Mouse (Mus musculus) G1E (cell line): ENCODE data around the gene Gtf3c5.

ENCODE experiments used
- CTCF ChIP-seq: IDR thresholded peaks from 2 replicates; pipeline ENCODE4 v1.5.1; 2012; ENCODE audit warnings: low read depth, low read length, inconsistent platforms, mixed read lengths
- GATA1 ChIP-seq: IDR thresholded peaks from 2 replicates; pipeline ENCODE4 v1.6.1; 2012; ENCODE audit warnings: borderline replicate concordance, low read length, inconsistent platforms, mixed read lengths

DNA sequence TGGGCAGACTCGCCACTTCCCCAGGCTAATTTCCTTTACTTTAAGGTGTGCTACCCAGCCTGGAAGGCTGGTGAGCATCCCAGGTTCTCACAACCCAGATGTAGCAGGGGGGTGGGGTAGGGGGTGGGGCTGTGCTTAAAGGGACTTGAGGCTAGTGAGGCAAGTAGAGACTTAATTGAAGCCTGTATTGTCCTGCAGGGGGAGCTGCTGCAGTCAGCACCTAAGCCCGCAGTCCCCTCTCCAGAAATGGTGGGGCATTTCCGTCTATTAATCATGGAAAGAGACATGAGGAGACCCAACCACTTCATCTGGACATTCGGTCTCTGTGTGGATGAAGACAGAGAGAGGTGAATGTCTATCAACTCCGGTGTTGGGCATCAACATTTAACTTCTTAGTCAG, 32.8 kb upstream of the Gtf3c5 start:
- TF ChIP-seq CTCF (peak; percentile 43), GATA1 (no peak)
